ENCODE assay signal across 19 mouse cellular contexts in genomic region chr4:140504067-140504913, GRCm38 (mm10).
DNase-seq lines count a peak whose midpoint lies in the region; ATAC-seq and TF ChIP-seq lines count a peak whose summit lies in the region.
"Had no signal": no experiment of that assay in that cellular context is flagged by ENCODE, and none has a peak within 500 bp of the region (broad histone marks: within the 10 kb centered on the region; RNA-seq: fewer than 3 reads in every experiment).

No protein-coding gene starts in this region.

- H3K4me1 ChIP-seq in hindbrain, embryonic 13.5 days (replicated peaks) = peaks cover 38% of the 10 kb centered on the region
- 0 out of 2 replicates have a peak, but pooled peaks cover 3% of the 10 kb centered on the region for H3K4me1 ChIP-seq in hindbrain, embryonic 11.5 days (replicated peaks; ENCODE audit: control insufficient read depth, insufficient read depth, low read length)
- no peaks in the 10 kb centered on the region for H3K4me1 ChIP-seq in lung, embryonic 14.5 days (ENCODE audit: insufficient read depth)
- H3K4me1 ChIP-seq in lung, adult 2 months (ENCODE audit: control insufficient read depth, insufficient read depth, low read length) = no peaks in the 10 kb centered on the region
- H3K4me1 ChIP-seq in forebrain, embryonic 13.5 days = peaks cover 45% of the 10 kb centered on the region
- peaks cover 25% of the 10 kb centered on the region for H3K4me1 ChIP-seq in neural tube, embryonic 15.5 days
- peaks cover 36% of the 10 kb centered on the region for H3K4me1 ChIP-seq in limb, embryonic 10.5 days
- H3K4me1 ChIP-seq: stomach, embryonic 15.5 days had no signal

- H3K9ac ChIP-seq in hindbrain, embryonic 13.5 days = no peak overlapping the region
- H3K9ac ChIP-seq in hindbrain, embryonic 11.5 days (ENCODE audit: low read depth, low read length) = no peak overlapping the region
- no peak overlapping the region for H3K9ac ChIP-seq in lung, embryonic 14.5 days
- H3K9ac ChIP-seq in forebrain, embryonic 13.5 days = no peak overlapping the region
- H3K9ac ChIP-seq in neural tube, embryonic 15.5 days (replicated peaks) = no peak overlapping the region
- H3K9ac ChIP-seq: liver, embryonic 12.5 days; midbrain, embryonic 15.5 days; stomach, embryonic 15.5 days had no signal

- peak overlapping the region; percentile 66 for H3K27ac ChIP-seq in hindbrain, embryonic 13.5 days
- no peak overlapping the region for H3K27ac ChIP-seq in hindbrain, embryonic 11.5 days (ENCODE audit: low read depth, low read length)
- H3K27ac ChIP-seq in lung, embryonic 14.5 days (ENCODE audit: low read depth) = no peak overlapping the region
- H3K27ac ChIP-seq in forebrain, embryonic 13.5 days = peak overlapping the region; percentile 89
- peak overlapping the region; percentile 30; the same call in 1 of the 2 replicates for H3K27ac ChIP-seq in neural tube, embryonic 15.5 days (replicated peaks)
- no peak overlapping the region for H3K27ac ChIP-seq in limb, embryonic 10.5 days
- H3K27ac ChIP-seq: gastrocnemius, adult 2 months; heart, adult 2 months; left cerebral cortex, adult 2 months; liver, embryonic 12.5 days; stomach, embryonic 15.5 days had no signal

- H3K36me3 ChIP-seq in hindbrain, embryonic 13.5 days = no peaks in the 10 kb centered on the region
- H3K36me3 ChIP-seq in hindbrain, embryonic 11.5 days (ENCODE audit: control insufficient read depth, insufficient read depth, low read length) = no peaks in the 10 kb centered on the region
- no peaks in the 10 kb centered on the region for H3K36me3 ChIP-seq in lung, embryonic 14.5 days (ENCODE audit: insufficient read depth)
- no peaks in the 10 kb centered on the region for H3K36me3 ChIP-seq in forebrain, embryonic 13.5 days (ENCODE audit: poor library complexity, severe bottlenecking)
- H3K36me3 ChIP-seq in neural tube, embryonic 15.5 days = no peaks in the 10 kb centered on the region
- no peaks in the 10 kb centered on the region for H3K36me3 ChIP-seq in limb, embryonic 10.5 days
- H3K36me3 ChIP-seq: liver, embryonic 12.5 days; midbrain, embryonic 15.5 days; stomach, embryonic 15.5 days had no signal

- no peak for TF ChIP-seq POLR2A in lung, adult 2 months (IDR thresholded peaks at IDR 0.05; ENCODE audit: borderline replicate concordance, extremely low read depth, low read depth, low read length)

- TF ChIP-seq CTCF in lung, embryonic 14.5 days (IDR thresholded peaks at IDR 0.05; ENCODE audit: low read depth) = no peak
- TF ChIP-seq CTCF in lung, adult 2 months (IDR thresholded peaks at IDR 0.05; ENCODE audit: insufficient read depth, low read length) = no peak

- ATAC-seq in hindbrain, embryonic 13.5 days (ENCODE audit: low FRiP score) = no peak
- ATAC-seq in hindbrain, embryonic 11.5 days (ENCODE audit: low FRiP score) = no peak
- no peak for ATAC-seq in lung, embryonic 14.5 days (ENCODE audit: insufficient read depth)
- peak; percentile 67 for ATAC-seq in forebrain, embryonic 13.5 days
- ATAC-seq in neural tube, embryonic 15.5 days (ENCODE audit: low FRiP score) = no peak
- ATAC-seq: activated CD4-positive, CD25-positive, alpha-beta regulatory T cell, adult 4 months; liver, embryonic 12.5 days had no signal

- DNase-seq in hindbrain, embryonic 11.5 days (ENCODE audit: low spot score) = no peak
- DNase-seq in lung, embryonic 14.5 days = peak; percentile 4
- no peak for DNase-seq in lung, adult 2 months
- no peak for DNase-seq in limb, embryonic 10.5 days (ENCODE audit: low spot score)
- DNase-seq in adrenal gland, adult (ENCODE audit: inconsistent age in 2 of 2, low spot score in 1 of 2) = no peak
- DNase-seq: cerebellum, postnatal 36 days; gastrocnemius, adult 2 months; heart, adult 2 months; kidney, adult 18-20 months; lung, postnatal 14 days; thymus, postnatal 25 days had no signal

- no peak overlapping the region for H3K4me2 ChIP-seq in hindbrain, embryonic 13.5 days
- no peak overlapping the region for H3K4me2 ChIP-seq in hindbrain, embryonic 11.5 days (replicated peaks; ENCODE audit: low read depth, low read length)
- H3K4me2 ChIP-seq in lung, embryonic 14.5 days = no peak overlapping the region
- peak overlapping the region; percentile 25 for H3K4me2 ChIP-seq in forebrain, embryonic 13.5 days
- H3K4me2 ChIP-seq in neural tube, embryonic 15.5 days = no peak overlapping the region
- H3K4me2 ChIP-seq: liver, embryonic 12.5 days; midbrain, embryonic 15.5 days; stomach, embryonic 15.5 days had no signal

- H3K27me3 ChIP-seq in hindbrain, embryonic 13.5 days = peaks cover 6% of the 10 kb centered on the region
- no peaks in the 10 kb centered on the region for H3K27me3 ChIP-seq in hindbrain, embryonic 11.5 days (ENCODE audit: control insufficient read depth, insufficient read depth, low read length)
- H3K27me3 ChIP-seq in lung, embryonic 14.5 days (ENCODE audit: insufficient read depth, low read length) = no peaks in the 10 kb centered on the region
- no peaks in the 10 kb centered on the region for H3K27me3 ChIP-seq in forebrain, embryonic 13.5 days
- H3K27me3 ChIP-seq in neural tube, embryonic 15.5 days (replicated peaks) = 0 out of 2 replicates have a peak, but pooled peaks cover 3% of the 10 kb centered on the region
- H3K27me3 ChIP-seq in limb, embryonic 10.5 days (ENCODE audit: low read depth, poor library complexity, severe bottlenecking) = no peaks in the 10 kb centered on the region
- H3K27me3 ChIP-seq: midbrain, embryonic 15.5 days; stomach, embryonic 15.5 days had no signal

- 37% methylated on average over 16 of the region's 16 CpGs for WGBS in hindbrain, embryonic 13.5 days
- 50% methylated on average over 16 of the region's 16 CpGs for WGBS in hindbrain, embryonic 11.5 days
- WGBS in lung, embryonic 14.5 days = 26% methylated on average over 16 of the region's 16 CpGs
- WGBS in lung, adult 2 months = 16% methylated on average over 16 of the region's 16 CpGs
- 9% methylated on average over 16 of the region's 16 CpGs for WGBS in forebrain, embryonic 13.5 days
- WGBS in neural tube, embryonic 15.5 days = 18% methylated on average over 16 of the region's 16 CpGs
- WGBS in limb, embryonic 10.5 days = 20% methylated on average over 16 of the region's 16 CpGs

- no peak overlapping the region for H3K4me3 ChIP-seq in hindbrain, embryonic 13.5 days
- no peak overlapping the region for H3K4me3 ChIP-seq in hindbrain, embryonic 11.5 days (ENCODE audit: low read depth, low read length)
- H3K4me3 ChIP-seq in lung, embryonic 14.5 days (ENCODE audit: low read depth, low read length) = no peak overlapping the region
- no peak overlapping the region for H3K4me3 ChIP-seq in lung, adult 2 months (replicated peaks; ENCODE audit: extremely low read depth, low read depth, low read length)
- 0 out of 2 replicates have a peak overlapping the region, but pooled peaks have one; percentile 6 for H3K4me3 ChIP-seq in forebrain, embryonic 13.5 days
- no peak overlapping the region for H3K4me3 ChIP-seq in neural tube, embryonic 15.5 days (replicated peaks)
- H3K4me3 ChIP-seq in limb, embryonic 10.5 days = no peak overlapping the region
- H3K4me3 ChIP-seq: gastrocnemius, adult 2 months; heart, adult 2 months; left cerebral cortex, adult 2 months; liver, embryonic 12.5 days; midbrain, embryonic 15.5 days; stomach, embryonic 15.5 days had no signal

- no peaks in the 10 kb centered on the region for H3K9me3 ChIP-seq in hindbrain, embryonic 13.5 days
- no peaks in the 10 kb centered on the region for H3K9me3 ChIP-seq in hindbrain, embryonic 11.5 days (ENCODE audit: control insufficient read depth, low read length)
- no peaks in the 10 kb centered on the region for H3K9me3 ChIP-seq in lung, embryonic 14.5 days (ENCODE audit: low read depth, low read length)
- H3K9me3 ChIP-seq in forebrain, embryonic 13.5 days (replicated peaks) = no peaks in the 10 kb centered on the region
- H3K9me3 ChIP-seq in neural tube, embryonic 15.5 days (replicated peaks) = no peaks in the 10 kb centered on the region
- H3K9me3 ChIP-seq in limb, embryonic 10.5 days (replicated peaks) = no peaks in the 10 kb centered on the region
- H3K9me3 ChIP-seq: liver, embryonic 12.5 days; midbrain, embryonic 15.5 days; stomach, embryonic 15.5 days had no signal

Comparison
In these comparisons a context has a peak if more than half of its experiments do, and no peak if none do; other contexts are left out.
1. H3K27ac ChIP-seq: peak in hindbrain, embryonic 13.5 days (single experiment), forebrain, embryonic 13.5 days (single experiment) and neural tube, embryonic 15.5 days (single experiment); none in hindbrain, embryonic 11.5 days (single experiment), lung, embryonic 14.5 days (single experiment) and limb, embryonic 10.5 days (single experiment).